Mouse (Mus musculus): ENCODE results near the gene Ufc1.
"Not testable (repeated sequence)": the region's sequence is repeated elsewhere in the genome, so short reads cannot be mapped to it uniquely, and the experiment has no call there.

Gene Ufc1

DNA sequence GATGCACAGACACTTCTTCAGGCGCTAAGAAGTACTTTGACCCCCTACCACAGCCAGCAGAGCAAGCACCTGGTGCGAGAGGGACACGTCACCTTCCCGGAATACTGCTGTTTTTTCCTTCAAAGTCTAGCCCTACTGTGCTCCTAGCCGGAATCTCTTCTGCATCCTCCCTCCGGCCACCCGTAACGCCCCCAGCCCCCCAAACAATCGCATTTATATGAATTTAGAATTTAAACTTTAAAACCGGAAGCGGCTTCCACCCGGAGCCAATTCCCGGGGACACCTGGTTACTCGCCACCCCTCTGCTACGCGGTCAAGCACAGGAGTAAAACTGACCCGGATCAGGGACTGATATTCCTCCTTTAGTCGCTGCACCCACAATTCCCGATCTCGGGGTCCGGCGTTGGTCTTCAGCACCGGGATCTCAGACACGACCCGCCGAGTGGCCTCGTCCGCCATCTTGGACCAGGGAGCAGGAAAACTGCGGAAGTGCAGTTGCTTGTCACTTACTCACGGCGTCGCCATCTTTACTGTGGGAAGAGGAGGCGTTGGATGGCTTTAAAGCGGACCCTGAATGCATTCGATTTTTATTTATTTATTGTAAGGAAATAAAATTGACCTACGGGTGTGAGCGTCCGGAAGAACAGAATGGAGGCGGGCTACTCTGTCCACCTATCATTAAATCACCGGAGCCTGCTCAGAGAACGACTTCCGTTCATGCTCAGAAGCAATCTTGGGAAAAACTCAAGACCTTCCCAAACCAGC lies at the start of gene Ufc1:
Ufc1 (minus strand) TSS at position 727 of the 765 bp plus-strand sequence.
- peak; percentile 92 for DNase-seq (ENCODE audit: low read depth, low spot score)

DNA sequence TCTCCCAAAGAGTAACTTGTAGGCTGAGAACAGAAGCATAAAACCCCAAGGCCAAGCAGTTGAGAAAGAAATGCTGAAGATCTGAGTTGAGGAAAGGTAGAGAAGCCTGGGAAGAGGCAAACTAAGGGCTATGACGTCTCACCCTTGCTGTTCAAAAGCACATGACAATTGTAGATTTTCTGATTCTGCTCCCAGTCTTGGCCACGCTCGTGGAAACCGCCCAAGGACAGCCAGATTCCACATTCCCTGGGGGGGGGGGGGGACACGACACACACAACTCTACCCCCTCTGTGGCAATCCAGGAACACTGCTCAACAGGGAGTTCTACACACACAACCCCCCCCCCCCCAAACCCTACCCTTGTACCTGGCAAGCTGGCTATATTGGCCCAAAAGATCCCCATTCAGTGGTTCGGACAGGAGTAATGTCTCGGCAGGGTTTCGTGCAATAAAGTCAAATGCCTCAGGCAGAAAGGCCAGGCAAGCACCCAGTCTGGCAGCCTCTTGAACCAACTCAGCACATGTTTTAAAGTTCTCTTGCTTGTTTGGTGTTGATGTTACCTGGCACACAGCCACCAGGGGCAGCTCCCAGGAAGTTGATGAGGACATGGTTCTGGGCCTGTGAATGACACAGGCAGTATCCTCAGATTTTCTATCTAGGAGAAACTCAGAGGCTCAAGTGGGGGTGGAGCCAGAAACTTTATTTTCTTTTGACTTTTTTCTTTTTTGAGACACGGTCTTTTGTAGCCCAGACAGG lies 49.3 kb upstream of the Ufc1 start:
- DNase-seq (ENCODE audit: low read depth, low spot score): peak; percentile 68

DNA sequence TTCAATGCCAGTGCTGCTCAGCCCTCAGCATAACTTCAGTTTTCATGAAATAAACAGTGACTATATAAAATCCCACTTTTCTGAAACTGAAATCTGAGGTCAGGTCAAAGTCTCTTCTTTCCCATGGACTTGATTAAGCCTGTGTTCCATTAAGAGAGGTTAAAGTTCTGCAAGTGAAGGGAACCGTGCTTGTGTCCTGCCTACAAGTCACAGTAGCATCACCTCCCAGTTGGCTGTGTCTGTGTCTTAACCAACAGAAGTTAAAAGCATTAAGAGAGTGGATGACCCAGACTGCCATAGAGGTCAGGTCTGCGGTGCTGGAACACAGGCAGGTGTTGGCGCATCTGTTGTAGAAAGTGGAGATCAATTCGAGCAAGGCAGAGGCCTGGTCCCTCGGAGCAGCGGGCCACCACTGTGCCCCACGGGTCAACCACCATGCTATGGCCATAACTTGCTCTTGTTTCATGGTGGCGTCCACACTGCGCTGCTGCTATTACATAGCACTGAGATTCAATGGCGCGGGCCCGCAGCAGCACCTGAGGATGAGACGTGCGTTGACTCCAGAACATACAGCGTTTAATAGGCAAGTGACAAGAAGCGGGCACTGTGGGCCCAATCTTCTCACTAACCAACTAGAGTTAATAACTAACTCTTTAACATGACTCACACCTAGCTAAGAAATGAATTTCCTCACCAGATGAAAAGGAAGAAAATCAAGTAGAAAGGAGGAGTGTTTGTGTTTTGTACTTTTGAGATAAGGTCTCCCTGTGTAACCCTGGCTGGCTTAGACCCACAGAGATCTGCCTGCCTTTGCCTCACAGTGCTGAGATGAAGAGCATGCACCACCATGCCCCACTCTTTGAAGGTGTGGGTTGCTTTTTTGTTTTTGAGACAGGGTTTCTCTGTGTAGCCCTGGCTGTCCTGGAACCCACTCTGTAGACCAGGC lies 47.7 kb upstream of the Ufc1 start:
- DNase-seq (ENCODE audit: low read depth, low spot score): no peak

DNA sequence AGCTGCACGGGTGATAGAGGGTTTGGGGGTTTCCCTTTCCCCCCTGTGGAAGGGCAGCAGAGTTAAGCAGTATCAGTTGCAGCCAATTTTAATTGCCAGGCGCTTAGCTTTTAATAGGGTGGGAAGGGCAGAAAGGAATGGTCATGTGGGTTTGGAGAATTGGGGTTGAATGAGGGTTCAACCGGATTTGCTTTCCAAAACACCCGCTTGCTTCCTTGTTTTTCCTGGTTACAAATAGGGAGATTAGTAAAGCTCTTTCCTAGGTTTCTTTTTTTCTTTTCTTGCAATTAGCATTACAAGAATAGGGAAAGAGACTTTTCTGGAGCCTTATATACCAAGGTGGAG lies 35.4 kb upstream of the Ufc1 start:
- DNase-seq (ENCODE audit: low read depth, low spot score): peak; percentile 64

DNA sequence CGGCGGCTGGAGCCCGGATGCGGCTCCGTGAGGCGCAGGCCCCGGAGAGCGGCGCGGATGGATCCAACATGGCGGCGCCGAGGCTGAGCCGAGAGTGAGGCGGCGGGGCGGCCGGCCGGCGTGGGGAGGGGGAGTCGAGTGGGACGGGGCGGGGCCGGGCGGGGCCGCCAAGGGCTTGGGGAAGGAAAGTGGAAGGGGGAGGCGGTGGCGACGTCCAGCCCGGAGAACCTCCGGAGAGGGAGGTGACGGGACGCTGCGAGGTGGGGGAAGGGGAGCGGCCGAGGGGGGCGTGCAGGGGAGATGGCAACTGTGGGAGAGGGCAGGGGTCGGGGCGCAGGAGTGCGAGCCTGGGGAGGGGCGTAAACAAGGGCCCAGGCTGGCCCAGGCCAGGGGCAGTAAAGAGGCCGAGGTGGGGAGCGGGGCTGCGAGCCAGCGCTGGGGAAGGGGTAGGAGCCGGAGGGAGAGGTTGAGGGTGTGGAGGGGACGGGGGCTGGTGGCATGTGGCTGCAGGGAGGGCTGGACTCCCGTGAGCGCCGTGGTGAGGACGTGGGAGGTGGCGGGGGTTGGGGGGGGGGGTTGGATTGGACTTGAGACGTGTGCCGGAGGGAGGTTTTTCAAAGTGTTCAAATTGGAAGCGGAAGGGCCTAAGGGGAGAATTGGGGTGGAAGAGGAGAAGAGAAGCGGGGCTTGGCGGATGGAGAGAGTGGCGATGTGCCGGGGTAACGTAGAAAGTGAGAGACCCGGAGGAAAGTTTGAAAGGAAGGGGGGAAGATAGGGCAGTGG lies 34.8 kb upstream of the Ufc1 start:
- DNase-seq (ENCODE audit: low read depth, low spot score): peak; percentile 89

DNA sequence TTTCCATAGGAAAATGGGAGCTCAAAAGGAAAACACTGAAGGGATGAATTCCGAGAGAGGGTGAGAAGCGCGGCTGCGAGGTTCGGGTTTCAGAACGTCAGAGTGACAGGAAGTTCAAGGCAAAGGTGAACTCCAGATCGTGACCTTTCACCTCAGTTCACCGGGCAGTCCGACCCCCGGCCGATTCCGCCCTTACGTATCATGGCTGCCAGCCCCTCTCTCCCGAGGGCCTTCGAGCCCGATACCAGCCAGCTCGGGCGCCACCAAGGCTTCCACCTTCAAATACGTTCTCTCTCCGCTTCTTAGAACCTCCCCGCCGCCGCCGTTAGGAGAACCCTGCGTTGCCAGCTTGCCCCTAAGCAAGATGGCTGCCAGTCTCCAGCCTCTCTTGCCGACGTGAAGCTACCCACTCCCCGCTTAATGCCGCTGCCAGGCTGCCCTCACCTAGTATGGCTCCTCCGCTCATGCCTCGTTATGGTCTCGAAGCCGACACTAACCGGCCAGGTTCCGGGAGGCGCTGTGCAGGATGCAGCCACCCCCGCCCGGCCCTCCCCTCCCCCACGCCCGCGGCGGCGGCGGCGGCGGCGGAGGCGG lies 34.1 kb upstream of the Ufc1 start, which contains the start of gene Dedd:
Dedd (plus strand) TSS at position 307 of the 594 bp plus-strand sequence.
- peak; percentile 96 for DNase-seq (ENCODE audit: low read depth, low spot score)

DNA sequence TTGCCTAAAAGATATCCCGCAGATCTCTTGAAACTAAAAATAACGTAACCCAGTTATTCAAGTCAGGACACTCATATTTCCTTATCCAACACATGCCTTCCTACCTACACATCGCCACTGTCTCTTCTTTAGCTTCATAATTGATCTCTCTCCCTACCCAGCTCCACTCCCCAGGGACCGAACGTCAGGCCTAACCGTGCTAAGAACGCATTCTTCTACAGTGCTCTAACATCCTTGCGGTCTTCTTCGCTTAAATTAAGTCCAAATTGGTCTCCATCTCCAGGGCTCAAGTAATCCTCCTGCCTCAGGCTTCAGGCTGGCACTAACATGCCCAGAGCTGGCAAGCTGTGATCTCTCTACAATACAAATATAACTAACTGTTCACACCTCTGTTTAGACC lies 33.4 kb upstream of the Ufc1 start:
- no peak for DNase-seq (ENCODE audit: low read depth, low spot score)

DNA sequence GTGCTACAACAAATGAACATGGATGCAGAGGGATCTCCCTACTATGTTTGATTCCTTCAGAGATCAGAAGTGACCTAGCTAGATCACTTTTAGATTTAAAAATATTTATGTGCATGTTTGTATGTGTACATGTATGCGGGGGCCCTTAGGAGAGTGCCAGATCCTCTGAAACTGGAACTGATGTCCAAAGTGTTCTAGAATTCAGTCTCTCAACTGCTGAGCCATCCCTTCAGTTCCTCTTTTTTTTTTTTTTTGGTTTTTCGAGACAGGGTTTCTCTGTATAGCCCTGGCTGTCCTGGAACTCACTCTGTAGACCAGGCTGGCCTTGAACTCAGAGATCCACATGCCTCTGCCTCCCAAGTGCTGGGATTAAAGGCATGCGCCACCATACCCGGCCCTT lies 31.8 kb upstream of the Ufc1 start:
- DNase-seq (ENCODE audit: low read depth, low spot score): not testable (repeated sequence)

DNA sequence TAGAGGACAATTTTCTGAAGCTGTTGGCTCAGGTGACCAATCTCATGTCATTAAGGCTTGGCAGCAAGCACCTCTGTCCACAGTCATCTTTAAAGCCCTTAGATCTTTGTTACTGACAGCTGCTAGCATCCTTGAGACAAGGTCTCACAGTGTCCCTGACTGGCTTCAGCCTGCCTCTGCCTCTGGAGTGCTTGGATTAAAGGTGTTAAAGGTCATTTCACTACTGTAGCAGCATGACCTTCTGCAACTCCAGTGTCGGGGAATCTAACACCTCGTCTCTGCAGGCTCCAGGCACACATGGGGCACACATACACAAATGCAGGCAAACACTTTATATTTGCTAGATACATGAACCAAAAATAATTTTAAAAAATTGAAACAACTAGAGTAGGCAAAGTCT lies 30.7 kb upstream of the Ufc1 start:
- DNase-seq (ENCODE audit: low read depth, low spot score): peak; percentile 59

DNA sequence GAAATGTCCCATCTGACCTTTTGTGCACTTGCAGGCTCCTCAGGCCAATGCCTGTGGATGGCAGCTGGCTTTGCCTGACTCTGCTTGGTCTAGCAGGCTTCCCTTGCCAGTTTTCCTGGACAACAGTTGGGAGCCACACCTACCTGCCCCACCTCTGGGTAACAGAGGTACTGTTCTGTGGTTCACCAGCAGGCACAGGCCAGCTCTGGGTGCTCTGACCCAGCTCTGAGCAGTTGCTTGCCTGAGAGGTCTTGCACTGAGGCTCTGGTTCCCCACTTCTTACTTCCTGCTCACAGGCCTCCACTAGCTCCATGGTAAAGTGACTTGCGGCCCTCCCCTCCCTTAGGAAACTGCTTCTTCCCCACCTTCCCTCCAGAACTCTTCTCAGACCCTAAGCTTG lies 27.2 kb upstream of the Ufc1 start:
- DNase-seq (ENCODE audit: low read depth, low spot score): peak; percentile 74

DNA sequence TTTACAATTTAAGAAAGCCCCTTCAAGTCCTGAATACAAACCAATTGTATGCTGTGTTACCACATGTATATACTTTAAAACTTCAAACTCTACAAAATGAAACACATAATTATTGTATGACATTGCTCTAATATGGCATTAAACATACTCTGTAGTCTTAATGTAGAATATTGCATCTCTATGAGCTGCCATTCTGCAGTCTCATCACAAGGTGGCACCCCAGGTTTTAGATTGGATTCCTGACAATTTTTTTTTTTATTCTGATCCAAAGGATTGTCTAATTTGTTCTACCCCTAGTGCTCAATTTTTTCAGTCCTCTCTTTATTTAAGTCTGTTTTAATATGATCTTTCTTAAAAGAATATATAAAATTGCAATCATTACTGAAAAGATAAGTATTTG lies 26.6 kb upstream of the Ufc1 start:
- DNase-seq (ENCODE audit: low read depth, low spot score): peak; percentile 46

DNA sequence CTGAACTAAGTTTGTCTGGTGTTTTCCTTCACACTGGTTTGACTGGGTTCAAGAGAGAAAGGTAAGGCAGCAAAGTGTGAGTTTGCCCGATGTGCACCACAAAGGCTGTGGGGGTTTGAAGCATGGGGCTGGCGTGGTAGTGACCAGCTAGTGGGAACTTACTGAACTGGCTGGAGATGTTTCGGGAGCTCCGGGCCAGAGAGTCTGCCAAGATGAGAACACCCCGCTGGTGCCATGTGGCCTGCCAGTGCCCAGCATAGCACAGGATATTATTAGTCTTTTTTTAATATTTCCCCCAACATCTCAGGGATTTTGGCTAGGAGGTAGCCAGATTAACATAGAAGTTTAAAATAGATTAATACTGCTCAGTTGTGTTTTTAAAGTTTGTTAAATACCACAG lies 25.3 kb upstream of the Ufc1 start:
- no peak for DNase-seq (ENCODE audit: low read depth, low spot score)

DNA sequence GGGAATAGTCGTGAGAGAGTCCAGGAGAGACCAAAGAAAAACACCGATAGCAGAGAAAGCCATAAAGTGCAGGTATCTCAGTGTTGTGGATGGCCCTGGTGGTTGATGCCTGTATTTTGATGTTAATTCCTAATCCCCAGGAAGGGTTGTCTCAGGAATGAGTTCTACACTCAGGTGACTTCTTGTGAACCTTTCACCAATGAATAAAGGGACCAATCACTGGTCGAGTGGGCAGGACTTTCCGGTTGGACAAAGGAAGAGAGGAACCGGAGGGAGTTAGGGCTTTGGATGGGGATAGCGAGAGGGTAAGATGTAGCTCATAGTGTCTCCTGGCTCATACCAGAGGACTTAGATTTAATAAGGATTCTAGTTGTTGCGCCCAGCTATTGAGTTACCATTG lies 24.9 kb upstream of the Ufc1 start:
- DNase-seq (ENCODE audit: low read depth, low spot score): peak; percentile 96

DNA sequence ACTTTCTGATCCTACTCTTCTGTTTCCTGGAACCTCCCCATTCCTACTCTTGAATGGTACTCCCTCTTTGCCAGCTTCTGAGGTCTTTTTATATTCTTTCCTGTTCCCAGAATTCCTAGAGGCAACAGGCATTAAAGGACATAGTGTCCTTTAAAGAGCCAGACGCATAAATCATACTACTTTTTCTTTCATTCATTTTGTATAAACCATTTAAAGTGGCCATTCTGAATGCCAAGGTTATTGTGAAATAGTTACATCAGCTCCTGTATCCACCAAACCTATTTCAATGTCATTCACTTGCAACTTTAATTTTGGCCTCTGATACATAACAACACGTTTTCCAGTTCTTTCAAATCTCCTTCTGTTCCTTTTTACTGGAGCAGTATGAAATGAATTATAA lies 14.5 kb upstream of the Ufc1 start:
- no peak for DNase-seq (ENCODE audit: low read depth, low spot score)

DNA sequence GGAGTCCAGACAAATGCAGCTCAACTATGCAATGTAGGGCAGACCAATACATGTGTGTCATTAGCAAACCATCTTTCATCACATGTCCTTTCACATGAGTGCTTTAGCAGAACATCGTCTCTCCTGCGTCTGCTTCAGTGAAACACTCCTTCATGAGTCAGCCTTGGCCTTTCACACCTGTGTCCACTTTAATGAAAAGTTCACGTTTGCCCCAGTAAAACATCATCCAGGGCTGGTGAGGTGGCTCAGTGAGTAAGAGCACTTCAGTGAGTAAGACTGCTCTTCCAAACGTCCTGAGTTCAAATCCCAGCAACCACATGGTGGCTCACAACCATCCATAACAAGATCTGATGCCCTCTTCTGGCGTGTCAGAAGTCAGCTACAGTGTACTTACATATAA lies 11.3 kb upstream of the Ufc1 start:
- not testable (repeated sequence) for DNase-seq (ENCODE audit: low read depth, low spot score)

DNA sequence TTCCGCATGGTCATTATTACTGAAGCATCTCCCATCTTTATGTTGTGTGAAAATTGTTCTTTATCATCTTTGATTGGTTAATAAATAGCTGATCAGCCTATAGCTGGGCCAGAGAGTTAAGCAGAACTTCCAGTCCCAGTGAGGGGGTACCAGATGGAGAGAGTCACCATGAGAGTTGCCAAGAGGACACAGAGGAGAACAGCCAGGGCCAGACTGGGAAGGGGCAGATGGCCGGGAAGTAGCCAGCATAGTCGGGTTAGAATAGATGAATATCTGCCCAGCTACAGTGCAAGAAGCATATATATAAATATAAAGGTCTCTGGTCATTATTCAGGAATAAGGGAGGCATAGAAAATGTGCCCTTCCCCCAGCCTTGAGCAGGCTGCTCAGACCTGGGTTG lies 3.4 kb upstream of the Ufc1 start:
- DNase-seq (ENCODE audit: low read depth, low spot score): no peak

DNA sequence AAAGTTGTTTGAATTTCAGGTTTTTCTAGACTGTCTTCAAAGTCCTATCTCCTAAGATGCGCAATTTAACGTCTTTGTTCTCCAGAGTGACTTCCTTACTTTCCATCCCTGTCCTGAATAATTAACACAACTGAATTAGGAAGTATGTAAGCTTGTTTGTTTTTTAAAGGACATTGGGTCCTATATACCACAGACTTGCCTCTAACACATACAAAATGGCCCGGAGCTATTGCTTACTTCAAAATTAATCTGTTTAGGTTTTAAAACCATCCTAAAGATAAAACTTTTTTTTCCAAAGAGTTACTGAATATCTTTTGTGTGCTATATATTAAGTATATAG lies 209 bp upstream of the Ufc1 start:
- DNase-seq (ENCODE audit: low read depth, low spot score): no peak

DNA sequence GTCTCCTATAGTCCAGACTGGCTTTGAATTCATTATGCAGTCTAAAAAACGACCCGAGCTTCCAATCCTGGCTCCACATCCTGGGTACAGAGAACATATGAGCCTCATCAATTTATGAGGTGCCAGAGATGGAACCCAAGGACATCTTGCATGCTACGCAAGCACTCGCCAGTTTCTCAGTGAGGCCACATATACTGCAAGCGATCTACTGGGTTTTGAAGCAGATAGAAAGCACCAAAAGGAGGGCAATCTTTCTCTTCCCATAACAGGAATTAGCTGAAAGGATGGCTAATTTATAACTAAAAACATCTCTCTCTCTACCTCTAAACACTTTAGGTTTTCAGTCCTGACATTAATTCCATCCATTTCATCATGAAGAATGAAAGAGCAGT lies 922 bp downstream of the Ufc1 start:
- no peak for DNase-seq (ENCODE audit: low read depth, low spot score)

DNA sequence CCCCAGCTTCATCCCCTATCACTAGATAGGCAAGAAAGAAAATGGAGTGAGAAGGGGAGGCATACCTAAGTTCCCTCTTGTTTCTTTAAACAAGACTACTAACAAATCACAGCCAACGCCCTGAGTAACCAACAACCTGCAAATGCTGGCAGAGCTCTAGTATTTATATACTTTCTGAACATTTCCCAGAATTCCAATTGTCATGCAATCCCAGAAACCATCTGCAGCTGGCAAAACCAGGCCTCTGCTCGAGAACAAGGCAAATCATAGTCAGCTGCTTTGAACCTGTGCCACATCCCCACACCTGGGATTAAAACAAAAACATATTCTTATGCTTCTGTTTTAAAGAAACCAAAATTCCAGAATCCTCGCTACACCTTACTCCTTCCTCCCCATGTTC lies 1.5 kb downstream of the Ufc1 start:
- DNase-seq (ENCODE audit: low read depth, low spot score): no peak

DNA sequence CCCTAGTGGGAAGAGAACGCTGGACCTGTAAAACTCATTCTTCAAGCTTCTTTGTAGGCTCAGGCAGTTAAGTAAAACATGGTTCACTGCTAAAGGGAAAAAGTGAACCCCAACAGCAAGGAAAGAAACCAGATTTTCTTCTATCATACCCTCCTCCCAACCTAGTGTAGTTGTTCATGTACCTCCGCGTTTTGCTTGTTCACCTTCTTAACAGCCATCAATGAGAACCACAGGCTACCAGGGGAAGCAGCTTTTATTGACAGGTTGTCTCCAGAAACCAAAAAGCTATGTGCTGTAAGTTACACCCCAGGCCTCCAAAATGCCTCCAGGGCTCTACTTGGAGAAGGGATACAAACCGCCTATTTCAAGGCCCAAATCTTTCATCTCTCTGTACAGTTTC lies 6.5 kb downstream of the Ufc1 start:
- DNase-seq (ENCODE audit: low read depth, low spot score): no peak
